Mouse (Mus musculus) neural tube, embryonic 13.5 days (tissue): ENCODE results near the gene Adamts6. TPM values are rescaled to one million over a fixed set of nuclear protein-coding genes. Genes with fewer than 3 reads are reported as not detected.

ENCODE experiments used
- ATAC-seq: fragments of 200-750 bp; cut with Nextera tagmentation; 2 replicates; pipeline ENCODE4 v1.8.0; 2017; ENCODE audit warnings: low read depth, mild to moderate bottlenecking, moderate TSS enrichment, moderate library complexity
- H3K27ac ChIP-seq: fragments of 300-500 bp; sonication (generic); replicated peaks from 2 replicates; pipeline ENCODE4 v1.5.1; 2015; ENCODE audit warnings: moderate library complexity, mild to moderate bottlenecking, inconsistent platforms
- H3K27me3 ChIP-seq: fragments of 300-500 bp; sonication (generic); 2 replicates; pipeline ENCODE4 v1.6.1; 2015; ENCODE audit warnings: mild to moderate bottlenecking, inconsistent platforms
- H3K36me3 ChIP-seq: fragments of 300-500 bp; sonication (generic); 2 replicates; pipeline ENCODE4 v1.6.1; 2015; ENCODE audit warnings: mild to moderate bottlenecking, inconsistent platforms
- H3K4me1 ChIP-seq: fragments of 300-500 bp; sonication (generic); replicated peaks from 2 replicates; pipeline ENCODE4 v1.6.1; 2015; ENCODE audit warnings: inconsistent platforms
- H3K4me2 ChIP-seq: fragments of 300-500 bp; sonication (generic); 2 replicates; pipeline ENCODE4 v1.6.1; 2015; ENCODE audit warnings: inconsistent platforms, mild to moderate bottlenecking, moderate library complexity
- H3K4me3 ChIP-seq: fragments of 300-500 bp; sonication (generic); 2 replicates; pipeline ENCODE4 v1.5.1; 2015; ENCODE audit warnings: mild to moderate bottlenecking, inconsistent platforms
- H3K9ac ChIP-seq: fragments of 300-500 bp; sonication (generic); 2 replicates; pipeline ENCODE4 v1.6.1; 2015; ENCODE audit warnings: moderate library complexity, mild to moderate bottlenecking, inconsistent platforms
- H3K9me3 ChIP-seq: fragments of 300-500 bp; sonication (generic); 2 replicates; pipeline ENCODE4 v1.6.1; 2016; ENCODE audit warnings: inconsistent platforms
- WGBS: fragments of 180-500 bp; shearing (Covaris S2); methylation state at CpG from one replicate; pipeline ENCODE4 v1.1.7; 2015; 5-methylcytosine and 5-hydroxymethylcytosine counted together
- polyA plus RNA-seq: library from polyadenylated mRNA; unstranded; fragments of >200 nt; fragmentation: Nextera tagmentation; extraction: Ambion mirVana; gene quantifications from 2 replicates; pipeline ENCODE4 v1.2.1, GENCODE M21; 2015

Adamts6 gene
- polyA plus RNA-seq, 1 experiment from 2014 or later = 1.0 TPM

DNA sequence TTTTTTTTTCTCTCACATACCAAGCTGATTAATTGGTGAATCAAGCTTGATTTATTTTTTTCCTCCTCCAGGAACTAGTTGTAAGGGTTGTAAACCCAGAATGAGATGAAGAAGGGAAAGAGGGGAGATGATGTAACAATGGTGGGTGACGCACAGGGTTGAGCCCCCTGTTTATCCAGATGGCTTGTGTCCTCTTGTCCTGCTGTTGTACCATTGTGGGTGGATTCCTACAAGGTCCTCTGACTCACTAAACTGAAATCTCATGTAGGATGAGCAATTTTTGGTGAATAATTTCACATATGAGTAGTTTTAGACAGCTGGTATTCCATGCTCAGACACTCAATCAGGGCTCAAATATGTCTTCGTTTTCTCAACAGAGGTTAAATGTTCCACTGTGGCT lies 233.9 kb downstream of the Adamts6 start:
- no peaks in the 10 kb centered on the region for H3K36me3 ChIP-seq
- H3K4me1 ChIP-seq = peaks cover 18% of the 10 kb centered on the region
- H3K9ac ChIP-seq = no peak overlapping the region
- no peaks in the 10 kb centered on the region for H3K27me3 ChIP-seq
- no peak overlapping the region for H3K4me3 ChIP-seq
- no peak overlapping the region for H3K4me2 ChIP-seq
- 96% methylated on average over 2 of the region's 2 CpGs for WGBS
- no peaks in the 10 kb centered on the region for H3K9me3 ChIP-seq
- no peak overlapping the region for H3K27ac ChIP-seq
- no peak for ATAC-seq

DNA sequence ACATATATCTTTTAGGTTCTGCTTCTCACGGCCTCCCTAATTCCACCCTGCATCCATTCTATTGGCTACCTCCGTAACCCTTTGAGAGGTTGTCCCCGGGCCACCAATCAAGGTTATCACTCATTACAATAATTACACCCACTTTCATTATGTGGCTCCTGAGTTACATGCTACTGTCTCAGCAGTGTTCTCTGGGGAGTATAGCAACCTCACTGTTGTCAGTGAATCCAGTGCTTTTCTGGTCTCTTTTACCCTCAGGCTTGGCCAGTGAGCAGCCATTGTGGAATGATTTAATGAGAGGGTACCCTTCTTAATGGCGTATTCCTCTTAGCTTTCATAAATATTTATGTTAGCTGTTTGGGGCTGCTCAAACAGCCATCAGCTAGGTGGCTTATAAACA lies 238.0 kb downstream of the Adamts6 start:
- Histone ChIP-seq H3K36me3 (no peaks in the 10 kb centered on the region), H3K9me3 (no peaks in the 10 kb centered on the region), H3K4me3 (no peak overlapping the region), H3K27ac (no peak overlapping the region), H3K27me3 (no peaks in the 10 kb centered on the region), H3K4me1 (peaks cover 4% of the 10 kb centered on the region; the same call in 1 of the 2 replicates), H3K9ac (no peak overlapping the region), H3K4me2 (no peak overlapping the region)
- ATAC-seq = no peak
- 46% methylated on average over 4 of the region's 4 CpGs for WGBS

DNA sequence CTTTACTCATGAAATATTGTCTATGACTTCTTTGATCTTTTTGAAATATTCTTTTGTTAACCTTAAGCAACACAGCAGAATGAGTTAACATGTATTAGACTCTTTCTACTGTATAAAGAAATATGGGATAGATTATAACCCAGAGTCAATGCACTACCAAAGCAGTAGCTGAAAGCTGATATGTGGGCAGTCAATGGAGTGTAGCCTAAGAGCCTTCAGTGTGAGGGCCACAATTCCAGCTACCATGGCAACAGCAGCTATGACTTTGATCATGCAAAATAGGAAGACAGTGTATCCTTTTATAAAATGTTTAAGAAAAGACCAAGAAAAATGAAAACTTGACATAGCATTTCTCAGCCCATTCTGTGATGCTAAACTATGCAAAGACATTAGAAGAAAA lies 241.6 kb downstream of the Adamts6 start:
- H3K36me3 ChIP-seq = no peaks in the 10 kb centered on the region
- H3K27me3 ChIP-seq = no peaks in the 10 kb centered on the region

DNA sequence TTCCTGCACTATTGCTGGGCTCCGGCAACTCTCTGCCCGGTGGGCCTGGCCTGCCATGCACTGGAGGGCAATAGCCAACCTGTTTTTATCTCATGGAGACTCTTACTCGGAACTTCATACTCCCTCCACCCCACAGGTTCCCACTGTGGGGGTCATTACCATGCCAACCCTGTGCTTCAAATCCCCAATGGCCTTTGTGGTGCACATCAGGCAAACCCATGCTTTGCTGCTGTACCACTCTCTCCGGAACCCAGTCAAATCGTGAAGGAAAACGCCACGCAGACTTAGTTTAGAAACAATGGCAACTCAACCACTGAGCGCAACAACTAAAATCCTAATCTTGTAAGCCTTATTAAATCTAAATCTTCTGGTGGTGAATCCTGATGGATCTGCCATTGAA lies 244.2 kb downstream of the Adamts6 start:
- H3K4me3 ChIP-seq = no peak overlapping the region
- no peaks in the 10 kb centered on the region for H3K36me3 ChIP-seq
- H3K9me3 ChIP-seq = no peaks in the 10 kb centered on the region
- ATAC-seq = no peak
- H3K27me3 ChIP-seq = no peaks in the 10 kb centered on the region
- no peak overlapping the region for H3K9ac ChIP-seq
- no peak overlapping the region for H3K27ac ChIP-seq
- no peaks in the 10 kb centered on the region for H3K4me1 ChIP-seq
- 91% methylated on average over 8 of the region's 8 CpGs for WGBS
- no peak overlapping the region for H3K4me2 ChIP-seq

More for the DNA sequence above, 241.6 kb downstream of the Adamts6 start:
- H3K9me3 ChIP-seq = no peaks in the 10 kb centered on the region
- H3K27ac ChIP-seq = no peak overlapping the region
- H3K9ac ChIP-seq = no peak overlapping the region
- peaks cover 4% of the 10 kb centered on the region; the same call in 1 of the 2 replicates for H3K4me1 ChIP-seq
- H3K4me2 ChIP-seq = no peak overlapping the region
- no peak for ATAC-seq
- H3K4me3 ChIP-seq = no peak overlapping the region

DNA sequence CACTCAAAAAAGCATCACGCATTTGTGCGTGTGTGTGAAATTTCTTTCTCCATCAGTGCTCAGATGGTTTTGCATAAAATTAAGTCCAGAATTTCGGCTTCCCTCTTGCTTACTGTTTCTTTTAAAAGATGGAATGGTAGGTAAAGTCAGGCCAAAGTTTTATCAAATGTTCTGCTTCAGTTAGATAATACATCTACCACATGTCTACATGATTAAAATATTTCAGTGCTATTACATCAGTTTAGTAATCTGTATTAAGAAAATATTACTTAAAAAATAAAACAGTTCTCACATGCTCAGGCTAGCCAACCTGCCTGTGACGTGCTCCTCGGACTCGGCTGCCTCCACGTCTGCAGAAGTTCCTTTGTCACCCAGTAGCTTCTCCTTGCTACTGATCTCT lies 245.1 kb downstream of the Adamts6 start:
- no peak overlapping the region for H3K4me2 ChIP-seq
- ATAC-seq = no peak
- no peaks in the 10 kb centered on the region for H3K9me3 ChIP-seq
- no peaks in the 10 kb centered on the region for H3K36me3 ChIP-seq
- H3K27me3 ChIP-seq = no peaks in the 10 kb centered on the region
- H3K4me1 ChIP-seq = no peaks in the 10 kb centered on the region
- no peak overlapping the region for H3K9ac ChIP-seq
- no peak overlapping the region for H3K4me3 ChIP-seq
- H3K27ac ChIP-seq = no peak overlapping the region
- WGBS = 92% methylated on average over 7 of the region's 7 CpGs

DNA sequence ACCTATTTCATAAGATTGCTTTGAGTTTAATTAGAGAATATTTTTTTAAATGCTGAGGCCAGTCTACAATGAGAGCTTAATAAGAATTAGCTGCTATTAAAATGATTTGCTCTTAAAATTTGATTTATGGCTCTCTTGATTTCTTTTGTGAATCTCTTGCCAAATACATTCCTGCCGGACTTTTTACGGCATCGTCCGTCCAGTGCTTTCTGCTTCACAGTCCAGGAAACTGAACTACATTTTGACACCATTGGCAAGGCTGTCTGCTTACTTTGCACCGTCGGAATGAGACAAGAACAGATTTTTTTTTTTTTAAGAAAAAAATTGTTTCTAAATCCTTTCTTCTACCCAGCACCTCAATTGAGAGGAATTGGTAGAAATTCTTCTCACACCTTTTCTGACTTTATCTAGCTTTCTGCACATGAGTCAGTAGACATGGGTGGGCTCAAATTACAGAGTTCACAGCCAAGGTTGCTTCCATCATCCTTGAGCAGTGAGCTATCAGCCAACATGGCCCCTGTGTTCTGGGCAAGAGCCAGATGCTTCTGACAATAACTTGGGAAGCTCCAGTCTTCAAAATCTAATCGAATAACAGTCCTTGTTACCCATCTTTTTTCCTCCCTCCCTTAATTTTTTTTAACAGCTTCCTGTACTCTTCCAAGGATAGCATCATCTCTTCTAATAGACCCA lies 246.3 kb downstream of the Adamts6 start:
- no peaks in the 10 kb centered on the region for H3K4me1 ChIP-seq
- no peak overlapping the region for H3K27ac ChIP-seq
- H3K4me3 ChIP-seq = no peak overlapping the region
- no peaks in the 10 kb centered on the region for H3K36me3 ChIP-seq
- H3K9ac ChIP-seq = no peak overlapping the region
- H3K27me3 ChIP-seq = no peaks in the 10 kb centered on the region
- H3K4me2 ChIP-seq = no peak overlapping the region
- ATAC-seq = no peak
- H3K9me3 ChIP-seq = no peaks in the 10 kb centered on the region
- WGBS = 88% methylated on average over 7 of the region's 7 CpGs

DNA sequence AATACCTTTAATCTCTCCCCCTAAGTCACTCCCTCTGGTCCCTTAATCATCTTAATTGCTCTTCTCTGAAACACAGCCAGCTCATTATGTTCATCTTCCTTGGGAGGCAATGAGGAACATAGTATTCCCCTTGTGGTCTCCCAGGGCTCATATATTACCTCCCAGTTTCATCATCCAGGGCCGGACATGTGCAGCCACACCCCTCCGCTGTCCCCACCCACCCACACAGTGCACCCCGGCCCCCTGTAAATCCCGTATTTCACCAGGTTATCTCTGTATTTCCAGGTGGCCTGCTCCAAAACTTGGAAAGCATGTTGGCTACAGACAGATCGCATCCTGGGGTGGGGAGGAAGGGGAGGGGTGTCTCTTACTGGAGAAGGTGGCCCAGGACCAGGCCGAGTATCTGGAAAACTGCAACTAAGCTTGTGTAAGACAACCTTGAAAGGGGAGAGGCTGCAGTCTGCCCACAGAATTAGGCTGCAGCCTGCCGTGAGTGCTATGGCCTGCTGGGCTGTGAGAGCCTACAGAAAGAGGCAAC lies 253.3 kb downstream of the Adamts6 start:
- H3K36me3 ChIP-seq = no peaks in the 10 kb centered on the region
- H3K4me3 ChIP-seq = no peak overlapping the region
- H3K9me3 ChIP-seq = no peaks in the 10 kb centered on the region
- H3K27ac ChIP-seq = no peak overlapping the region
- no peak for ATAC-seq
- no peak overlapping the region for H3K4me2 ChIP-seq
- H3K27me3 ChIP-seq = no peaks in the 10 kb centered on the region
- WGBS = 37% methylated on average over 7 of the region's 7 CpGs
- no peak overlapping the region for H3K9ac ChIP-seq
- peaks cover 14% of the 10 kb centered on the region for H3K4me1 ChIP-seq

DNA sequence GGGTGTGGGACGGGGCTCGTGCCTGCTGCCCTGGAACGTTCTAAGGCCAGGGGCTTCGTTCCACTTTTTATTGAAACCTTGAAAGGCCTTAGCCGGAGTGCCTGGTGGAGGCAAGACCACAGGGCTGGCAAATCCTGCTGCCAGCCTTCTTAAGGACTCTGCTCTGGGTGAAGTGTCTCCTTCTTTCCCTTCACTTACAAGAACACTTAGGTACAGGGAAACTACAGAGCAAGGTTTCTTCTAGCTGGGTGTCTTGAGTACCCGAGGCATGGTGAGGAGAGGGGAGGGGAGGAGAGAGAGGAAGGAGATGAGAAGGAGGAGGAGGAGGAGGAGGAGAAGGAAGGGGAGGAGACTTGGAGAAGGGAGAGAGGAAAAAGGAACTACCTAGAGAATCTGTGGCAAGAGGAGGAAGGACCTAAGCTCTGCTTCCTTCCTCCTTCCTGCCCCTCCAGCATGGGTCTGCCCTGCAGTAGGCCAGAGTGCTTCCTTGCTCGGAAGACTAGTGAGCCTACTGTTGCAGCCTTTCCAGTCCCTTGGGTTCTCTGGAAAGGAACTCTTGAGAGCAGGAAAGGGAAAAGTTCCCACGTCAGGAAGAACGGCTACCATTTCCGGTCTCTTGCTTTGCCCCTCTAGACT lies 254.6 kb downstream of the Adamts6 start:
- H3K4me2 ChIP-seq = no peak overlapping the region
- 80% methylated on average over 10 of the region's 10 CpGs for WGBS
- no peak overlapping the region for H3K4me3 ChIP-seq
- no peak overlapping the region for H3K9ac ChIP-seq
- H3K4me1 ChIP-seq = peaks cover 14% of the 10 kb centered on the region
- H3K36me3 ChIP-seq = no peaks in the 10 kb centered on the region
- no peak for ATAC-seq
- H3K9me3 ChIP-seq = no peaks in the 10 kb centered on the region
- no peaks in the 10 kb centered on the region for H3K27me3 ChIP-seq
- H3K27ac ChIP-seq = no peak overlapping the region

DNA sequence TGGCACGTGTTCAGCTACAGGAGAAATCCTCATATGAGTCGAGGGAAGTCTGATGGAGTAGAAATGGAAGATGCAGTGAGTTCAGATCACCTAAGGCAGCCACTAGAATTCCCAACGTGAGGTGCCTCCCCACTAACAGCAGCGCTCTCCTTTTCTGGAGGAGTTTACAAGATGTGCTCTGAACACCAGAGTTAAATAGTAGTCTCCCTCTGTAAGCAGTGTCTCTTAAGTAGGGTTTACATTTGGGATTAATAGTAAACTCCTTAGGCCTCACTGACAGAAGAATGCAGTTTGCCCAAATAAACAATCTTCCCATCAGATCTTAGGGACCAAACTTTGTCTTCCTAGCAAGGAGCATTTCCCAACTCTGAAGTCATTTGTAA lies 255.1 kb downstream of the Adamts6 start:
- Histone ChIP-seq H3K4me3 (no peak overlapping the region), H3K36me3 (no peaks in the 10 kb centered on the region), H3K9me3 (no peaks in the 10 kb centered on the region), H3K4me2 (no peak overlapping the region), H3K9ac (no peak overlapping the region), H3K27ac (no peak overlapping the region), H3K4me1 (peaks cover 14% of the 10 kb centered on the region), H3K27me3 (no peaks in the 10 kb centered on the region)
- no peak for ATAC-seq
- 72% methylated on average over 4 of the region's 4 CpGs for WGBS

Other genes with a start within 250 kb of the Adamts6 start
- 32.4 and 36.5 TPM in 2 replicates for gene Nln, start 178.2 kb upstream of the Adamts6 start, polyA plus RNA-seq
- gene Sgtb, start 178.1 kb upstream of the Adamts6 start, polyA plus RNA-seq = 34.3 and 40.2 TPM in 2 replicates
- gene Trappc13, start 109.4 kb upstream of the Adamts6 start, polyA plus RNA-seq = 62.9 and 69.3 TPM in 2 replicates
- 30.6 and 31.5 TPM in 2 replicates for gene Trim23, start 109.0 kb upstream of the Adamts6 start, polyA plus RNA-seq
- 13.8 and 18.3 TPM in 2 replicates for gene Cenpk, start 59.2 kb upstream of the Adamts6 start, polyA plus RNA-seq
- 7.2 and 7.5 TPM in 2 replicates for gene Ppwd1, start 59.0 kb upstream of the Adamts6 start, polyA plus RNA-seq